Mouse (Mus musculus) regulatory T cell (primary cell): ENCODE measurements around the gene Lrrc25.

Experiments used
- in situ Hi-C: fragments of 300-600 bp; cut with MboI, MseI; formaldehyde crosslinking; loops from one replicate; pipeline ENCODE4 v1.15.1; 2025; ENCODE audit warnings: high pct_unique_total_duplicates

Lrrc25 gene

GRCm38 (mm10) chr8:70599507-70600290 is 16.3 kb upstream of the Lrrc25 start:
- in situ Hi-C loops = no loop called here

GRCm38 (mm10) chr8:70600473-70601270 is 15.3 kb upstream of the Lrrc25 start:
- in situ Hi-C loops = no loop called here

- in situ Hi-C loops = no loop called here
Measured at GRCm38 (mm10) chr8:70601271-70601649, 14.7 kb upstream of the Lrrc25 start.

GRCm38 (mm10) chr8:70602139-70602811 is 13.7 kb upstream of the Lrrc25 start:
- in situ Hi-C loops = no loop called here

GRCm38 (mm10) chr8:70604558-70604957 is 11.4 kb upstream of the Lrrc25 start:
- in situ Hi-C loops = no loop called here

- in situ Hi-C loops = no loop called here
Measured at GRCm38 (mm10) chr8:70605871-70606779, 9.8 kb upstream of the Lrrc25 start.

GRCm38 (mm10) chr8:70606780-70607602 is 9.0 kb upstream of the Lrrc25 start:
- in situ Hi-C loops = no loop called here

- in situ Hi-C loops = no loop called here
Measured at GRCm38 (mm10) chr8:70607603-70607897, 8.4 kb upstream of the Lrrc25 start.

- in situ Hi-C loops = no loop called here
Measured at GRCm38 (mm10) chr8:70607898-70608748, 7.8 kb upstream of the Lrrc25 start.

GRCm38 (mm10) chr8:70608749-70609367 is 7.1 kb upstream of the Lrrc25 start, which contains the start of gene Ssbp4:
Gene Ssbp4, minus strand, starts transcription at chr8:70608872.
- in situ Hi-C loops = no loop called here

- in situ Hi-C loops = no loop called here
Measured at GRCm38 (mm10) chr8:70609368-70609848, 6.5 kb upstream of the Lrrc25 start.

GRCm38 (mm10) chr8:70609849-70610795 is 5.8 kb upstream of the Lrrc25 start:
- in situ Hi-C loops = loop anchor here (5.0 kb wide), 1 partner anchor 47 kb away; no protein-coding TSS in a partner anchor

- in situ Hi-C loops = loop anchor here (5.0 kb wide), 1 partner anchor 46 kb away; no protein-coding TSS in a partner anchor
Measured at GRCm38 (mm10) chr8:70610796-70611771, 4.9 kb upstream of the Lrrc25 start.

GRCm38 (mm10) chr8:70611849-70612248 is 4.1 kb upstream of the Lrrc25 start:
- in situ Hi-C loops = loop anchor here (5.0 kb wide), 1 partner anchor 45 kb away; no protein-coding TSS in a partner anchor

GRCm38 (mm10) chr8:70613763-70614162 is 2.2 kb upstream of the Lrrc25 start:
- in situ Hi-C loops = loop anchor here (5.0 kb wide), 1 partner anchor 44 kb away; no protein-coding TSS in a partner anchor

- in situ Hi-C loops = loop anchor here (5.0 kb wide), 1 partner anchor 43 kb away; no protein-coding TSS in a partner anchor
Measured at GRCm38 (mm10) chr8:70614469-70614868, 1.5 kb upstream of the Lrrc25 start.
